Mouse (Mus musculus) embryonic facial prominence, embryonic 14.5 days (tissue): Measurements from ENCODE around the gene Pofut2. TPM values are rescaled to one million over a fixed set of nuclear protein-coding genes. Genes with fewer than 3 reads are reported as not detected.

ENCODE experiments used
- ATAC-seq: fragments of 200-750 bp; cut with Nextera tagmentation; 2 replicates; pipeline ENCODE4 v1.8.0; 2017; ENCODE audit warnings: low read depth, moderate number of reproducible peaks, moderate TSS enrichment
- DNase-seq: peaks from one replicate; pipeline ENCODE4 v3.0.0-alpha.2; 2015; ENCODE audit warnings: low spot score
- H3K27ac ChIP-seq: fragments of 300-500 bp; sonication (generic); replicated peaks from 2 replicates; pipeline ENCODE4 v1.5.1; 2014; ENCODE audit warnings: low read depth, mild to moderate bottlenecking, low read length, moderate library complexity
- H3K27me3 ChIP-seq: fragments of 300-500 bp; sonication (generic); replicated peaks from 2 replicates; pipeline ENCODE4 v1.6.1; 2014; ENCODE audit warnings: low read length; ENCODE audit not compliant: control insufficient read depth, insufficient read depth
- H3K36me3 ChIP-seq: fragments of 300-500 bp; sonication (generic); 2 replicates; pipeline ENCODE4 v1.6.1; 2014; ENCODE audit warnings: low read length, mixed read lengths; ENCODE audit not compliant: control insufficient read depth, insufficient read depth
- H3K4me1 ChIP-seq: fragments of 300-500 bp; sonication (generic); 2 replicates; pipeline ENCODE4 v1.6.1; 2014; ENCODE audit warnings: antibody characterized with exemption, low read length; ENCODE audit not compliant: control insufficient read depth, insufficient read depth
- H3K4me2 ChIP-seq: fragments of 300-500 bp; sonication (generic); 2 replicates; pipeline ENCODE4 v1.6.1; 2014; ENCODE audit warnings: low read depth, mild to moderate bottlenecking, low read length, moderate library complexity, mixed read lengths
- H3K4me3 ChIP-seq: fragments of 300-500 bp; sonication (generic); 2 replicates; pipeline ENCODE4 v1.5.1; 2014; ENCODE audit warnings: low read depth, mild to moderate bottlenecking, low read length
- H3K9ac ChIP-seq: fragments of 300-500 bp; sonication (generic); 2 replicates; pipeline ENCODE4 v1.6.1; 2014; ENCODE audit warnings: low read depth, mild to moderate bottlenecking, low read length, moderate library complexity, mixed read lengths
- H3K9me3 ChIP-seq: fragments of 300-500 bp; sonication (generic); 2 replicates; pipeline ENCODE4 v1.6.1; 2016; ENCODE audit warnings: low read length; ENCODE audit not compliant: control insufficient read depth
- WGBS: fragments of 180-500 bp; shearing (Covaris S2); extraction: QIAGEN DNeasy Blood & Tissue Kit; methylation state at CpG from one replicate; pipeline ENCODE4 v1.1.7; 2014; 5-methylcytosine and 5-hydroxymethylcytosine counted together
- polyA plus RNA-seq: library from polyadenylated mRNA; unstranded; fragments of >200 nt; fragmentation: Nextera tagmentation; extraction: Ambion mirVana; gene quantifications from 2 replicates; pipeline ENCODE4 v1.2.1, GENCODE M21; 2014

Gene Pofut2
- 168 and 170 TPM in 2 replicates for polyA plus RNA-seq

- H3K9me3 ChIP-seq: no peaks in the 10 kb centered on the region
- peak within 1 kb of the TSS; percentile 90 for H3K27ac ChIP-seq
- H3K4me2 ChIP-seq: peak within 1 kb of the TSS; percentile 86
- DNase-seq (peak; percentile 99), ATAC-seq (peak; percentile 98)
- H3K9ac ChIP-seq: peak within 1 kb of the TSS; percentile 89
- no peaks in the 10 kb centered on the region for H3K27me3 ChIP-seq
- H3K4me3 ChIP-seq: peak within 1 kb of the TSS; percentile 96
- peaks cover 35% of the 10 kb centered on the region for H3K36me3 ChIP-seq
- under 1% methylated on average over 55 of the region's 81 CpGs for WGBS
- H3K4me1 ChIP-seq: peaks cover 15% of the 10 kb centered on the region
Measured at GRCm38 (mm10) chr10:77258704-77259621, at the start of gene Pofut2. TSS of gene Pofut2 (plus strand) at chr10:77259218.

GRCm38 (mm10) chr10:77209261-77209660 is 49.8 kb upstream of the Pofut2 start:
- H3K4me2 ChIP-seq: no peak overlapping the region
- H3K9me3 ChIP-seq: no peaks in the 10 kb centered on the region
- no peaks in the 10 kb centered on the region for H3K27me3 ChIP-seq
- no peaks in the 10 kb centered on the region for H3K36me3 ChIP-seq
- ATAC-seq (no peak), DNase-seq (no peak)
- H3K27ac ChIP-seq: no peak overlapping the region
- WGBS: 37% methylated on average over 5 of the region's 5 CpGs
- H3K4me1 ChIP-seq: peaks cover 20% of the 10 kb centered on the region
- H3K9ac ChIP-seq: no peak overlapping the region
- H3K4me3 ChIP-seq: no peak overlapping the region

- no peak overlapping the region for H3K9ac ChIP-seq
- WGBS: 96% methylated on average over 3 of the region's 3 CpGs
Measured at GRCm38 (mm10) chr10:77210666-77211065, 48.4 kb upstream of the Pofut2 start.

GRCm38 (mm10) chr10:77211116-77211570 is 47.9 kb upstream of the Pofut2 start:
- WGBS: 26% methylated on average over 11 of the region's 11 CpGs
- H3K27ac ChIP-seq: peak overlapping the region; percentile 56
- no peaks in the 10 kb centered on the region for H3K36me3 ChIP-seq
- ATAC-seq (peak; percentile 70), DNase-seq (peak; percentile 89)
- H3K9me3 ChIP-seq: no peaks in the 10 kb centered on the region
- H3K27me3 ChIP-seq: no peaks in the 10 kb centered on the region
- peaks cover 20% of the 10 kb centered on the region for H3K4me1 ChIP-seq
- H3K4me2 ChIP-seq: no peak overlapping the region
- H3K4me3 ChIP-seq: no peak overlapping the region
- no peak overlapping the region for H3K9ac ChIP-seq

More at GRCm38 (mm10) chr10:77210666-77211065, 48.4 kb upstream of the Pofut2 start:
- Histone ChIP-seq H3K4me2 (no peak overlapping the region), H3K4me1 (peaks cover 20% of the 10 kb centered on the region), H3K27ac (peak overlapping the region; percentile 56), H3K4me3 (no peak overlapping the region), H3K27me3 (no peaks in the 10 kb centered on the region), H3K36me3 (no peaks in the 10 kb centered on the region), H3K9me3 (no peaks in the 10 kb centered on the region)
- no peak for ATAC-seq
- DNase-seq: no peak

- H3K27ac ChIP-seq: no peak overlapping the region; the same call in 1 of the 2 replicates
- no peak overlapping the region for H3K4me2 ChIP-seq
- H3K9ac ChIP-seq: no peak overlapping the region
- no peaks in the 10 kb centered on the region for H3K9me3 ChIP-seq
- H3K36me3 ChIP-seq: no peaks in the 10 kb centered on the region
- ATAC-seq: no peak
- H3K4me1 ChIP-seq: peaks cover 12% of the 10 kb centered on the region
- DNase-seq: no peak
- no peaks in the 10 kb centered on the region for H3K27me3 ChIP-seq
- WGBS: 93% methylated on average over 6 of the region's 6 CpGs
- no peak overlapping the region for H3K4me3 ChIP-seq
Measured at GRCm38 (mm10) chr10:77212354-77213120, 46.5 kb upstream of the Pofut2 start.

GRCm38 (mm10) chr10:77213483-77213882 is 45.5 kb upstream of the Pofut2 start:
- Histone ChIP-seq H3K4me1 (peaks cover 12% of the 10 kb centered on the region), H3K36me3 (no peaks in the 10 kb centered on the region), H3K27ac (no peak overlapping the region), H3K4me2 (no peak overlapping the region), H3K27me3 (no peaks in the 10 kb centered on the region), H3K9ac (no peak overlapping the region), H3K4me3 (no peak overlapping the region), H3K9me3 (no peaks in the 10 kb centered on the region)
- DNase-seq (no peak), ATAC-seq (no peak)
- WGBS: 96% methylated on average over 5 of the region's 5 CpGs

- DNase-seq: peak; percentile 63
- no peak overlapping the region for H3K4me2 ChIP-seq
- H3K4me1 ChIP-seq: peaks cover 12% of the 10 kb centered on the region
- no peaks in the 10 kb centered on the region for H3K27me3 ChIP-seq
- H3K4me3 ChIP-seq: no peak overlapping the region
- no peaks in the 10 kb centered on the region for H3K36me3 ChIP-seq
- peak overlapping the region; percentile 18; the same call in 1 of the 2 replicates for H3K27ac ChIP-seq
- no peak for ATAC-seq
- H3K9ac ChIP-seq: no peak overlapping the region
- H3K9me3 ChIP-seq: no peaks in the 10 kb centered on the region
- 40% methylated on average over 8 of the region's 8 CpGs for WGBS
Measured at GRCm38 (mm10) chr10:77214586-77214985, 44.4 kb upstream of the Pofut2 start.

GRCm38 (mm10) chr10:77215641-77216040 is 43.4 kb upstream of the Pofut2 start:
- peaks cover 12% of the 10 kb centered on the region for H3K4me1 ChIP-seq
- WGBS: 65% methylated on average over 4 of the region's 4 CpGs
- H3K27ac ChIP-seq: no peak overlapping the region
- no peaks in the 10 kb centered on the region for H3K9me3 ChIP-seq
- H3K4me2 ChIP-seq: no peak overlapping the region
- no peak overlapping the region for H3K9ac ChIP-seq
- no peak overlapping the region for H3K4me3 ChIP-seq
- DNase-seq (peak; percentile 31), ATAC-seq (no peak)
- H3K36me3 ChIP-seq: no peaks in the 10 kb centered on the region
- no peaks in the 10 kb centered on the region for H3K27me3 ChIP-seq
